In genomic region chr17:8225746-8226145, GRCm38 (mm10) we compare ENCODE assay signal across 29 mouse cellular contexts. TPM values are rescaled to one million over a fixed set of nuclear protein-coding genes. Genes with fewer than 3 reads are reported as not detected.
A peak's percentile ranks its signal among the peaks of the same experiment; 100 is the strongest.
DNase-seq lines count a peak whose midpoint lies in the region; ATAC-seq and TF ChIP-seq lines count a peak whose summit lies in the region.
"Had no signal": no experiment of that assay in that cellular context is flagged by ENCODE, and none has a peak within 500 bp of the region (broad histone marks: within the 10 kb centered on the region; RNA-seq: fewer than 3 reads in every experiment).

No protein-coding gene starts in this region.

- no peaks in the 10 kb centered on the region for H3K9me3 ChIP-seq in forebrain, embryonic 11.5 days (ENCODE audit: control insufficient read depth, low read length)
- H3K9me3 ChIP-seq: embryonic facial prominence, embryonic 10.5 days; hindbrain, embryonic 13.5 days; limb, embryonic 13.5 days; liver, embryonic 12.5 days; midbrain, embryonic 15.5 days; neural tube, embryonic 13.5 days; stomach, embryonic 15.5 days had no signal

- H3K27me3 ChIP-seq in spleen, adult 2 months (ENCODE audit: control insufficient read depth, insufficient read depth, low read length): no peaks in the 10 kb centered on the region
- H3K27me3 ChIP-seq in forebrain, embryonic 11.5 days (ENCODE audit: control insufficient read depth, insufficient read depth, low read length): no peaks in the 10 kb centered on the region
- H3K27me3 ChIP-seq: hindbrain, embryonic 13.5 days; limb, embryonic 13.5 days; midbrain, embryonic 15.5 days; neural tube, embryonic 13.5 days; stomach, embryonic 15.5 days had no signal

- H3K4me1 ChIP-seq in spleen, adult 2 months (ENCODE audit: control insufficient read depth, insufficient read depth, insufficient read length): peaks cover 42% of the 10 kb centered on the region; the same call in 1 of the 2 replicates
- peaks cover 8% of the 10 kb centered on the region for H3K4me1 ChIP-seq in bone marrow macrophage, adult 2 months (ENCODE audit: control insufficient read depth, insufficient read depth, low read length)
- no peaks in the 10 kb centered on the region for H3K4me1 ChIP-seq in forebrain, embryonic 11.5 days (replicated peaks; ENCODE audit: control insufficient read depth, insufficient read depth, low read length)
- H3K4me1 ChIP-seq: hindbrain, embryonic 13.5 days; limb, embryonic 13.5 days; liver, embryonic 12.5 days; midbrain, embryonic 15.5 days; neural tube, embryonic 13.5 days; stomach, embryonic 15.5 days had no signal

- no peak for TF ChIP-seq POLR2A in spleen, adult 2 months (IDR thresholded peaks at IDR 0.05; ENCODE audit: low read depth, low read length)
- no peak for TF ChIP-seq POLR2A in bone marrow macrophage, adult 2 months (IDR thresholded peaks at IDR 0.05; ENCODE audit: borderline replicate concordance, low read depth, low read length)

- H3K27ac ChIP-seq in spleen, adult 2 months (ENCODE audit: insufficient read depth, low read length): peak overlapping the region; percentile 97
- H3K27ac ChIP-seq in bone marrow macrophage, adult 2 months (ENCODE audit: insufficient read depth, low read depth, low read length): peak overlapping the region; percentile 39
- H3K27ac ChIP-seq in forebrain, embryonic 11.5 days (ENCODE audit: low read depth, low read length): no peak overlapping the region
- H3K27ac ChIP-seq: embryonic facial prominence, embryonic 10.5 days; heart, adult 2 months; hindbrain, embryonic 13.5 days; limb, embryonic 13.5 days; liver, embryonic 12.5 days; midbrain, embryonic 15.5 days; neural tube, embryonic 13.5 days; stomach, embryonic 15.5 days had no signal

- ATAC-seq in megakaryocyte, adult 5-6 weeks (ENCODE audit: poor library complexity, severe bottlenecking): peak; percentile 86
- ATAC-seq in forebrain, embryonic 11.5 days (replicated peaks; ENCODE audit: low FRiP score): no peak
- ATAC-seq: forebrain, embryonic 16.5 days; liver, embryonic 12.5 days; midbrain, embryonic 15.5 days had no signal

- WGBS in spleen, adult 2 months: 48% methylated on average over 4 of the region's 4 CpGs
- 74% methylated on average over 4 of the region's 4 CpGs for WGBS in forebrain, embryonic 11.5 days

- no peaks in the 10 kb centered on the region for H3K36me3 ChIP-seq in spleen, adult 2 months (ENCODE audit: control insufficient read depth, insufficient read depth, low read length)
- no peaks in the 10 kb centered on the region for H3K36me3 ChIP-seq in forebrain, embryonic 11.5 days (ENCODE audit: control insufficient read depth, insufficient read depth, low read length)
- H3K36me3 ChIP-seq: embryonic facial prominence, embryonic 10.5 days; hindbrain, embryonic 13.5 days; limb, embryonic 13.5 days; liver, embryonic 12.5 days; midbrain, embryonic 15.5 days; neural tube, embryonic 13.5 days; stomach, embryonic 15.5 days had no signal

- TF ChIP-seq CTCF in spleen, adult 2 months (IDR thresholded peaks at IDR 0.05; ENCODE audit: extremely low read depth, insufficient read depth, insufficient read length, insufficient replicate concordance): no peak
- TF ChIP-seq CTCF in bone marrow macrophage, adult 2 months (IDR thresholded peaks at IDR 0.05; ENCODE audit: low read depth, low read length): no peak

- H3K4me3 ChIP-seq in spleen, adult 2 months (ENCODE audit: extremely low read depth, insufficient read depth, insufficient read length): no peak overlapping the region
- no peak overlapping the region for H3K4me3 ChIP-seq in bone marrow macrophage, adult 2 months (ENCODE audit: insufficient read depth, low read length)
- H3K4me3 ChIP-seq in forebrain, embryonic 11.5 days (ENCODE audit: low read depth, low read length): no peak overlapping the region
- H3K4me3 ChIP-seq: embryonic facial prominence, embryonic 10.5 days; heart, adult 2 months; hindbrain, embryonic 13.5 days; limb, embryonic 13.5 days; liver, embryonic 12.5 days; midbrain, embryonic 15.5 days; myocyte; neural tube, embryonic 13.5 days; stomach, embryonic 15.5 days had no signal

- no peak overlapping the region for H3K4me2 ChIP-seq in forebrain, embryonic 11.5 days (ENCODE audit: low read depth, low read length, severe bottlenecking)
- H3K4me2 ChIP-seq: hindbrain, embryonic 13.5 days; limb, embryonic 13.5 days; liver, embryonic 12.5 days; midbrain, embryonic 15.5 days; neural tube, embryonic 13.5 days; stomach, embryonic 15.5 days had no signal

- no peak overlapping the region for H3K9ac ChIP-seq in forebrain, embryonic 11.5 days (ENCODE audit: low read length)
- H3K9ac ChIP-seq: hindbrain, embryonic 13.5 days; limb, embryonic 13.5 days; liver, embryonic 12.5 days; midbrain, embryonic 15.5 days; neural tube, embryonic 13.5 days; stomach, embryonic 15.5 days had no signal

- intact Hi-C loops in heart, postnatal 10 days (cut with DNase I): no loop called here

- DNase-seq in spleen, adult 2 months (ENCODE audit: low read depth in 1 of 2, low spot score in 2 of 2): peak in 1 of 2 experiments; percentile 7
- DNase-seq in spleen, postnatal 14 days (ENCODE audit: low spot score in 2 of 2): no peak
- DNase-seq in forebrain, embryonic 11.5 days (ENCODE audit: low spot score): no peak
- DNase-seq in thymus, postnatal 4 days: no peak
- DNase-seq in heart, postnatal 10 days: no peak
- DNase-seq: adrenal gland, adult 8-10 months; cerebellum, adult 9-11 months; gastrocnemius, postnatal 25 days; heart, postnatal 36 days; kidney, adult 8-10 months; lung, adult 2 months; lung, postnatal 14 days; right cerebral cortex, adult 18-20 months; thymus, postnatal 25 days had no signal

RNA-seq across cellular contexts. Expression of gene Ccr6, which starts 10.1 kb away (rescaled TPM):
- 43.7 and 44.4 TPM in 2 replicates for polyA plus RNA-seq in spleen, adult 2 months (2012; rRNA removed)
- not detected in 2 replicates for polyA plus RNA-seq in bone marrow macrophage, adult 2 months (2012; ENCODE audit: insufficient read depth, insufficient read length, missing spikeins)
- total RNA-seq in megakaryocyte, adult 5-6 weeks (2015): 0.47 TPM in 1 of 2 replicates, not detected in the other
- total RNA-seq in megakaryocyte, adult 5-6 weeks (2017): 0.12 and 0.62 TPM in 2 replicates
- not detected in 2 replicates for polyA plus RNA-seq in forebrain, embryonic 11.5 days (2014; fragmentation: Nextera tagmentation; extraction: Ambion mirVana)
- not detected for total RNA-seq in heart, postnatal 10 days (2021)
- total RNA-seq: gastrocnemius, postnatal 25 days; heart, adult 2 months; heart, postnatal 36 days; left cerebral cortex, postnatal 25 days; MEL had no signal
- polyA plus RNA-seq: embryonic facial prominence, embryonic 10.5 days; forebrain, embryonic 16.5 days; heart, embryonic 14.5 days; hindbrain, embryonic 13.5 days; limb, embryonic 13.5 days; liver, embryonic 12.5 days; midbrain, embryonic 15.5 days; myocyte; neural tube, embryonic 13.5 days had no signal

RNA-seq across cellular contexts. Expression of gene Mpc1, which starts 57.0 kb away (rescaled TPM):
- polyA plus RNA-seq in spleen, adult 2 months (2012; rRNA removed): 24.5 and 25.6 TPM in 2 replicates
- 103 and 118 TPM in 2 replicates for polyA plus RNA-seq in bone marrow macrophage, adult 2 months (2012; ENCODE audit: insufficient read depth, insufficient read length, missing spikeins)
- total RNA-seq in megakaryocyte, adult 5-6 weeks (2015): 198 and 227 TPM in 2 replicates
- total RNA-seq in megakaryocyte, adult 5-6 weeks (2017): 109 and 143 TPM in 2 replicates
- polyA plus RNA-seq in forebrain, embryonic 11.5 days (2014; fragmentation: Nextera tagmentation; extraction: Ambion mirVana): 87.7 and 87.9 TPM in 2 replicates
- 100 to 1,000 TPM; 352 to 392 TPM for total RNA-seq in heart, postnatal 10 days (2021)

Comparison
In these comparisons a context has a peak if more than half of its experiments do, and no peak if none do; other contexts are left out.
1. RNA of gene Ccr6, which starts 10.1 kb away (polyA plus RNA-seq): 43.7 to 44.4 TPM in spleen, adult 2 months; not detected in bone marrow macrophage, adult 2 months and not detected in forebrain, embryonic 11.5 days; every median in the first group is over 10 times any median in the second.